ENCODE assay signal across 29 mouse cellular contexts in genomic region chr9:40773869-40774268, GRCm38 (mm10). TPM values are rescaled to one million over a fixed set of nuclear protein-coding genes. Genes with fewer than 3 reads are reported as not detected.
A peak's percentile ranks its signal among the peaks of the same experiment; 100 is the strongest.
DNase-seq lines count a peak whose midpoint lies in the region; ATAC-seq and TF ChIP-seq lines count a peak whose summit lies in the region.
"Had no signal": no experiment of that assay in that cellular context is flagged by ENCODE, and none has a peak within 500 bp of the region (broad histone marks: within the 10 kb centered on the region; RNA-seq: fewer than 3 reads in every experiment).

No protein-coding gene starts in this region.

- no peak overlapping the region for H3K4me3 ChIP-seq in liver, adult 2 months (ENCODE audit: insufficient read depth, low read depth, low read length)
- no peak overlapping the region for H3K4me3 ChIP-seq in liver, embryonic 11.5 days (ENCODE audit: low read depth, low read length)
- no peak overlapping the region for H3K4me3 ChIP-seq in liver, postnatal 0 days (ENCODE audit: low read depth, low read length)
- no peak overlapping the region for H3K4me3 ChIP-seq in liver, embryonic 12.5 days
- no peak overlapping the region for H3K4me3 ChIP-seq in ES-Bruce4 (ENCODE audit: low read depth, low read length)
- H3K4me3 ChIP-seq: embryonic facial prominence, embryonic 13.5 days; embryonic facial prominence, embryonic 15.5 days; erythroblast, embryonic 14.5 days; forebrain, embryonic 10.5 days; forebrain, embryonic 12.5 days had no signal

- H3K4me2 ChIP-seq in liver, embryonic 11.5 days: no peak overlapping the region
- no peak overlapping the region for H3K4me2 ChIP-seq in liver, postnatal 0 days (ENCODE audit: low read depth, low read length)
- no peak overlapping the region for H3K4me2 ChIP-seq in liver, embryonic 12.5 days
- H3K4me2 ChIP-seq: embryonic facial prominence, embryonic 13.5 days; embryonic facial prominence, embryonic 15.5 days; forebrain, embryonic 12.5 days had no signal

- H3K79me2 ChIP-seq in liver, adult 2 months (ENCODE audit: control insufficient read depth, insufficient read depth, low read length): no peaks in the 10 kb centered on the region

- no peaks in the 10 kb centered on the region for H3K9me3 ChIP-seq in liver, embryonic 11.5 days (ENCODE audit: control insufficient read depth, low read length)
- H3K9me3 ChIP-seq in liver, postnatal 0 days (ENCODE audit: low read length): no peaks in the 10 kb centered on the region
- H3K9me3 ChIP-seq in liver, embryonic 12.5 days (replicated peaks): no peaks in the 10 kb centered on the region
- H3K9me3 ChIP-seq in ES-Bruce4 (replicated peaks; ENCODE audit: control insufficient read depth, insufficient read depth, low read length, poor library complexity, severe bottlenecking): no peaks in the 10 kb centered on the region
- H3K9me3 ChIP-seq: embryonic facial prominence, embryonic 13.5 days; embryonic facial prominence, embryonic 15.5 days; forebrain, embryonic 10.5 days; forebrain, embryonic 12.5 days had no signal

- no peaks in the 10 kb centered on the region for H3K36me3 ChIP-seq in liver, adult 2 months (ENCODE audit: control insufficient read depth, insufficient read depth, low read length)
- H3K36me3 ChIP-seq in liver, embryonic 11.5 days (ENCODE audit: control insufficient read depth, insufficient read depth, low read length): no peaks in the 10 kb centered on the region
- no peaks in the 10 kb centered on the region for H3K36me3 ChIP-seq in liver, postnatal 0 days (replicated peaks; ENCODE audit: insufficient read depth, low read length)
- no peaks in the 10 kb centered on the region for H3K36me3 ChIP-seq in liver, embryonic 12.5 days
- H3K36me3 ChIP-seq in ES-Bruce4 (ENCODE audit: control insufficient read depth, insufficient read depth, low read length, poor library complexity, severe bottlenecking): no peaks in the 10 kb centered on the region
- H3K36me3 ChIP-seq: forebrain, embryonic 12.5 days had no signal

- H3K9ac ChIP-seq in liver, adult 2 months (ENCODE audit: low read depth, low read length): no peak overlapping the region
- H3K9ac ChIP-seq in liver, embryonic 11.5 days (ENCODE audit: low read depth, low read length): no peak overlapping the region
- H3K9ac ChIP-seq in liver, postnatal 0 days (replicated peaks): no peak overlapping the region
- no peak overlapping the region for H3K9ac ChIP-seq in liver, embryonic 12.5 days
- H3K9ac ChIP-seq in ES-Bruce4 (ENCODE audit: low read depth, poor library complexity, severe bottlenecking): no peak overlapping the region
- H3K9ac ChIP-seq: embryonic facial prominence, embryonic 13.5 days; embryonic facial prominence, embryonic 15.5 days; forebrain, embryonic 12.5 days had no signal

- DNase-seq in adrenal gland, adult 2 months: peak; percentile 30
- no peak for DNase-seq in adrenal gland, postnatal 14 days
- DNase-seq in liver, adult 2 months (ENCODE audit: extremely low read depth, low read depth, low spot score): peak; percentile 88
- no peak for DNase-seq in liver, embryonic 11.5 days (ENCODE audit: low spot score)
- DNase-seq in liver, postnatal 0 days: no peak
- no peak for DNase-seq in MN1 (ENCODE audit: low spot score)
- DNase-seq: adrenal gland, postnatal 10 days; adrenal gland, postnatal 36 days; B cell, adult 2 months; cerebellum, adult 11 months; cerebellum, adult 18-20 months; cerebellum, adult 8-10 months; cerebellum, adult 9-11 months; cerebellum, postnatal 14 days; cerebellum, postnatal 36 days; embryo, embryonic 11 days had no signal

- TF ChIP-seq POLR2A in liver, adult 2 months (IDR thresholded peaks at IDR 0.05; ENCODE audit: extremely low read depth, insufficient read depth, low read length): no peak
- TF ChIP-seq POLR2A in ES-Bruce4 (IDR thresholded peaks at IDR 0.05; ENCODE audit: insufficient read depth, low read length): no peak

- 21% methylated on average over 4 of the region's 4 CpGs for WGBS in liver, adult 2 months
- WGBS in liver, embryonic 11.5 days: 74% methylated on average over 4 of the region's 4 CpGs
- WGBS in liver, postnatal 0 days (ENCODE audit: insufficient replicate concordance): 56% methylated on average over 4 of the region's 4 CpGs
- 49% methylated on average over 4 of the region's 4 CpGs for WGBS in liver, embryonic 12.5 days (ENCODE audit: insufficient replicate concordance)

- TF ChIP-seq CTCF in liver, adult 2 months (IDR thresholded peaks at IDR 0.05; ENCODE audit: low read depth, low read length): no peak
- TF ChIP-seq CTCF in liver, postnatal 0 days (IDR thresholded peaks at IDR 0.05; ENCODE audit: low read depth): no peak
- TF ChIP-seq CTCF in ES-Bruce4 (IDR thresholded peaks at IDR 0.05; ENCODE audit: low read depth, low read length): no peak

- H3K27ac ChIP-seq in liver, adult 2 months (replicated peaks; ENCODE audit: insufficient read depth, low read depth, low read length): no peak overlapping the region
- no peak overlapping the region for H3K27ac ChIP-seq in liver, embryonic 11.5 days (ENCODE audit: low read depth, low read length)
- peak overlapping the region; percentile 51 for H3K27ac ChIP-seq in liver, postnatal 0 days (ENCODE audit: low read depth)
- no peak overlapping the region for H3K27ac ChIP-seq in liver, embryonic 12.5 days
- peak overlapping the region; percentile 33; the same call in 1 of the 2 replicates for H3K27ac ChIP-seq in ES-Bruce4 (ENCODE audit: insufficient read depth, low read length)
- H3K27ac ChIP-seq: embryonic facial prominence, embryonic 13.5 days; embryonic facial prominence, embryonic 15.5 days; forebrain, embryonic 10.5 days; forebrain, embryonic 12.5 days had no signal

- no peaks in the 10 kb centered on the region for H3K27me3 ChIP-seq in liver, adult 2 months (ENCODE audit: control insufficient read depth, insufficient read depth, low read length)
- no peaks in the 10 kb centered on the region for H3K27me3 ChIP-seq in liver, embryonic 11.5 days (replicated peaks; ENCODE audit: control insufficient read depth, insufficient read depth, low read length)
- no peaks in the 10 kb centered on the region for H3K27me3 ChIP-seq in liver, postnatal 0 days (ENCODE audit: insufficient read depth, low read length)
- H3K27me3 ChIP-seq in liver, embryonic 12.5 days (replicated peaks): no peaks in the 10 kb centered on the region
- H3K27me3 ChIP-seq in ES-Bruce4 (ENCODE audit: control insufficient read depth, insufficient read depth, low read length, poor library complexity, severe bottlenecking): no peaks in the 10 kb centered on the region
- H3K27me3 ChIP-seq: CH12.LX; embryonic facial prominence, embryonic 13.5 days; embryonic facial prominence, embryonic 15.5 days; forebrain, embryonic 12.5 days; Patski had no signal

- TF ChIP-seq EP300 in liver, postnatal 0 days (IDR thresholded peaks at IDR 0.05; ENCODE audit: low read depth): peak; percentile 55; the same call in 1 of the 2 replicates
- TF ChIP-seq EP300 in ES-Bruce4 (IDR thresholded peaks at IDR 0.05; ENCODE audit: insufficient read depth, low read depth, low read length): no peak

- peaks cover 16% of the 10 kb centered on the region for H3K4me1 ChIP-seq in liver, adult 2 months (ENCODE audit: control insufficient read depth, insufficient read depth, low read length)
- H3K4me1 ChIP-seq in liver, embryonic 11.5 days (replicated peaks; ENCODE audit: control insufficient read depth, insufficient read depth, low read length): 0 out of 2 replicates have a peak, but pooled peaks cover 4% of the 10 kb centered on the region
- peaks cover 9% of the 10 kb centered on the region for H3K4me1 ChIP-seq in liver, postnatal 0 days (ENCODE audit: insufficient read depth)
- H3K4me1 ChIP-seq in liver, embryonic 12.5 days: 0 out of 2 replicates have a peak, but pooled peaks cover 6% of the 10 kb centered on the region
- no peaks in the 10 kb centered on the region for H3K4me1 ChIP-seq in ES-Bruce4 (ENCODE audit: control insufficient read depth, insufficient read depth, low read length)
- H3K4me1 ChIP-seq: embryonic facial prominence, embryonic 13.5 days; embryonic facial prominence, embryonic 15.5 days had no signal

- ATAC-seq in liver, embryonic 11.5 days (replicated peaks; ENCODE audit: low FRiP score): no peak
- peak; percentile 86 for ATAC-seq in liver, postnatal 0 days
- ATAC-seq in liver, embryonic 12.5 days: no peak
- ATAC-seq: activated CD4-positive, CD25-positive, alpha-beta regulatory T cell, adult 4 months; CD4-positive, CD25-positive, alpha-beta regulatory T cell, adult 4 months; forebrain, embryonic 14.5 days; forebrain, embryonic 16.5 days; Patski had no signal

RNA-seq across cellular contexts. Expression of gene Hspa8, which starts 26.9 kb away (rescaled TPM):
- total RNA-seq in adrenal gland, adult 2 months (2021): 1,000 to 10,000 TPM; 1,424 to 4,193 TPM
- polyA plus RNA-seq in adrenal gland, adult 2 months (2012; rRNA removed): 1,414 and 2,267 TPM in 2 replicates
- total RNA-seq in adrenal gland, postnatal 14 days (2021): 1,718 and 2,240 TPM in 2 replicates
- total RNA-seq in liver, adult 2 months (2014; rRNA removed): 1,567 and 2,371 TPM in 2 replicates
- 1,896 and 1,951 TPM in 2 replicates for polyA plus RNA-seq in liver, adult 2 months (2012; rRNA removed)
- 3,603 and 3,888 TPM in 2 replicates for polyA plus RNA-seq in liver, embryonic 11.5 days (2014; fragmentation: Nextera tagmentation; extraction: Ambion mirVana)
- 750 and 793 TPM in 2 replicates for polyA plus RNA-seq in liver, postnatal 0 days (2015; fragmentation: Nextera tagmentation; extraction: Ambion mirVana)
- 2,428 and 2,723 TPM in 2 replicates for polyA plus RNA-seq in liver, embryonic 12.5 days (2016; fragmentation: Nextera tagmentation; extraction: Ambion mirVana)
- 3,442 and 3,618 TPM in 2 replicates for polyA plus RNA-seq in ES-Bruce4 (2011; ENCODE audit: insufficient read depth, insufficient read length, low read depth, missing spikeins)

Comparison
In these comparisons a context has a peak if more than half of its experiments do, and no peak if none do; other contexts are left out.
1. DNase-seq: peak in adrenal gland, adult 2 months (single experiment) and liver, adult 2 months (single experiment); none in adrenal gland, postnatal 14 days (single experiment), liver, embryonic 11.5 days (single experiment), liver, postnatal 0 days (single experiment) and MN1 (single experiment).
2. H3K27ac ChIP-seq: peak in liver, postnatal 0 days (single experiment) and ES-Bruce4 (single experiment); none in liver, adult 2 months (single experiment), liver, embryonic 11.5 days (single experiment) and liver, embryonic 12.5 days (single experiment).